11 mouse cellular contexts compared by ENCODE assay signal in the genomic region with DNA sequence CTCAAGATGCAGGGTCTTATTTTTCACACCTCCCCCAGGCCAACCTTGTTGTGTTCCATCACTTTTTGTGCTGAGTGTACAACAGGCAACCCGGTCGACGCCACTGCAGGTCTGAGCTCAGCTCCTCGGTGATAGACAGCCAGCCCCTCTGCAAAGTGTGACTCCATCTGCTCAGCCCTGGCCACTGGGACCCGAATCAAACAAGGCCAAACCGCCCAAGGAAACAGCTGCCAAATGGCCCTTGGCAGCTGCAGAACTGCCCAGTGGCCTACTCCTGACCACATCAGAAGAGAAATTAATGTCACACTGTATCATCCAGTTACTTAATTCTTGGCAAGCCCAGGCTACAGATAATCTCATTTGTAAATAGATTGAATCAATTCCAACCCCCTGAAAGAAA.
DNase-seq lines count a peak whose midpoint lies in the region; ATAC-seq lines count a peak whose summit lies in the region.
"Had no signal": no experiment of that assay in that cellular context is flagged by ENCODE, and none has a peak within 500 bp of the region (broad histone marks: within the 10 kb centered on the region; RNA-seq: fewer than 3 reads in every experiment).

No protein-coding gene starts in this region.

- H3K9me3 ChIP-seq in limb, embryonic 11.5 days (ENCODE audit: control insufficient read depth, low read length), result no peaks in the 10 kb centered on the region
- H3K9me3 ChIP-seq in limb, embryonic 10.5 days (replicated peaks), result no peaks in the 10 kb centered on the region
- H3K9me3 ChIP-seq in forebrain, embryonic 16.5 days (ENCODE audit: control insufficient read depth, low read length), result no peaks in the 10 kb centered on the region
- no peaks in the 10 kb centered on the region for H3K9me3 ChIP-seq in stomach, embryonic 14.5 days (ENCODE audit: control insufficient read depth, low read depth, low read length)

- H3K4me2 ChIP-seq in limb, embryonic 11.5 days (ENCODE audit: low read depth, severe bottlenecking), result no peak overlapping the region
- no peak overlapping the region for H3K4me2 ChIP-seq in forebrain, embryonic 16.5 days (ENCODE audit: low read length)
- H3K4me2 ChIP-seq in stomach, embryonic 14.5 days (replicated peaks; ENCODE audit: low read depth, low read length), result no peak overlapping the region

- 62% methylated on average over 6 of the region's 6 CpGs for WGBS in limb, embryonic 11.5 days
- 71% methylated on average over 6 of the region's 6 CpGs for WGBS in limb, embryonic 10.5 days
- WGBS in forebrain, embryonic 16.5 days, result 41% methylated on average over 6 of the region's 6 CpGs
- WGBS in stomach, embryonic 14.5 days, result 64% methylated on average over 6 of the region's 6 CpGs

- no peak for DNase-seq in limb, embryonic 11.5 days (ENCODE audit: low spot score)
- DNase-seq in limb, embryonic 10.5 days (ENCODE audit: low spot score), result no peak
- peak; percentile 74 for DNase-seq in lung, postnatal 10 days
- DNase-seq in layer of hippocampus, adult 9-10 months (ENCODE audit: low spot score), result no peak
- no peak for DNase-seq in right cerebral cortex, postnatal 36 days (ENCODE audit: low spot score in 2 of 2)
- DNase-seq in kidney, adult 18-20 months, result no peak
- DNase-seq: kidney, adult 9 months; right cerebral cortex, postnatal 4 days had no signal

- no peaks in the 10 kb centered on the region for H3K27me3 ChIP-seq in limb, embryonic 11.5 days (ENCODE audit: control insufficient read depth, insufficient read depth, low read length)
- no peaks in the 10 kb centered on the region for H3K27me3 ChIP-seq in limb, embryonic 10.5 days (ENCODE audit: low read depth, poor library complexity, severe bottlenecking)
- H3K27me3 ChIP-seq in forebrain, embryonic 16.5 days (replicated peaks; ENCODE audit: control insufficient read depth, insufficient read depth, low read length), result no peaks in the 10 kb centered on the region
- H3K27me3 ChIP-seq in stomach, embryonic 14.5 days (ENCODE audit: control insufficient read depth, insufficient read depth, low read length), result no peaks in the 10 kb centered on the region

- H3K4me1 ChIP-seq in limb, embryonic 11.5 days (ENCODE audit: control insufficient read depth, insufficient read depth, low read length), result peaks cover 4% of the 10 kb centered on the region; the same call in 1 of the 2 replicates
- H3K4me1 ChIP-seq in limb, embryonic 10.5 days, result peaks cover 13% of the 10 kb centered on the region
- H3K4me1 ChIP-seq in forebrain, embryonic 16.5 days (replicated peaks; ENCODE audit: control insufficient read depth, insufficient read depth, low read length), result peaks cover 8% of the 10 kb centered on the region
- no peaks in the 10 kb centered on the region for H3K4me1 ChIP-seq in stomach, embryonic 14.5 days (ENCODE audit: control insufficient read depth, insufficient read depth, low read length)

- peak; percentile 21; the same call in 1 of the 2 replicates for ATAC-seq in limb, embryonic 11.5 days (ENCODE audit: insufficient number of reproducible peaks, low FRiP score, low TSS enrichment, low read depth)
- ATAC-seq in forebrain, embryonic 16.5 days, result peak; percentile 84
- ATAC-seq in stomach, embryonic 14.5 days (ENCODE audit: insufficient number of reproducible peaks, insufficient read depth, low FRiP score, low read depth), result peak; percentile 37; the same call in 1 of the 2 replicates

- no peak overlapping the region for H3K9ac ChIP-seq in limb, embryonic 11.5 days (ENCODE audit: low read length)
- H3K9ac ChIP-seq in forebrain, embryonic 16.5 days (replicated peaks; ENCODE audit: low read depth, low read length), result no peak overlapping the region
- no peak overlapping the region for H3K9ac ChIP-seq in stomach, embryonic 14.5 days (replicated peaks; ENCODE audit: low read depth, low read length)

- no peaks in the 10 kb centered on the region for H3K36me3 ChIP-seq in limb, embryonic 11.5 days (ENCODE audit: control insufficient read depth, insufficient read depth, low read length)
- no peaks in the 10 kb centered on the region for H3K36me3 ChIP-seq in limb, embryonic 10.5 days
- no peaks in the 10 kb centered on the region for H3K36me3 ChIP-seq in forebrain, embryonic 16.5 days (ENCODE audit: control insufficient read depth, insufficient read depth)
- no peaks in the 10 kb centered on the region for H3K36me3 ChIP-seq in stomach, embryonic 14.5 days (ENCODE audit: control insufficient read depth, insufficient read depth, low read length)
- H3K36me3 ChIP-seq: G1E had no signal

- H3K4me3 ChIP-seq in limb, embryonic 11.5 days (ENCODE audit: low read depth, low read length), result no peak overlapping the region
- no peak overlapping the region for H3K4me3 ChIP-seq in limb, embryonic 10.5 days
- no peak overlapping the region for H3K4me3 ChIP-seq in forebrain, embryonic 16.5 days (replicated peaks; ENCODE audit: low read length)
- H3K4me3 ChIP-seq in stomach, embryonic 14.5 days (ENCODE audit: low read depth, low read length), result no peak overlapping the region

- H3K27ac ChIP-seq in limb, embryonic 11.5 days (replicated peaks; ENCODE audit: low read depth, low read length), result no peak overlapping the region
- no peak overlapping the region for H3K27ac ChIP-seq in limb, embryonic 10.5 days
- no peak overlapping the region; the same call in 1 of the 2 replicates for H3K27ac ChIP-seq in forebrain, embryonic 16.5 days (ENCODE audit: low read length)
- H3K27ac ChIP-seq in stomach, embryonic 14.5 days (ENCODE audit: low read length), result no peak overlapping the region

Comparison
In these comparisons a context has a peak if more than half of its experiments do, and no peak if none do; other contexts are left out.
1. ATAC-seq: peak in every context shown above with its lines; median percentile 84 in forebrain, embryonic 16.5 days; 37 in stomach, embryonic 14.5 days; 21 in limb, embryonic 11.5 days.